Mouse (Mus musculus) embryo, embryonic 10 days (tissue): ENCODE results near the gene Tigd4.
"Not testable (repeated sequence)": the region's sequence is repeated elsewhere in the genome, so short reads cannot be mapped to it uniquely, and the experiment has no call there.

ENCODE experiments used
- DNase-seq: peaks from one replicate; pipeline ENCODE4 v3.0.0-alpha.2; 2015; ENCODE audit warnings: low spot score

Gene Tigd4

GRCm38 (mm10) chr3:84593274-84593673 is at the start of gene Tigd4:
Gene Tigd4, plus strand, starts transcription at chr3:84593574.
- DNase-seq, result no peak

- DNase-seq, result no peak
Measured at GRCm38 (mm10) chr3:84547177-84547576, 46.2 kb upstream of the Tigd4 start.

GRCm38 (mm10) chr3:84555780-84556179 is 37.6 kb upstream of the Tigd4 start:
- DNase-seq, result no peak

- DNase-seq, result no peak
Measured at GRCm38 (mm10) chr3:84558301-84558700, 35.1 kb upstream of the Tigd4 start.

GRCm38 (mm10) chr3:84562911-84563310 is 30.5 kb upstream of the Tigd4 start:
- DNase-seq, result not testable (repeated sequence)

- DNase-seq, result no peak
Measured at GRCm38 (mm10) chr3:84563415-84563814, 30.0 kb upstream of the Tigd4 start.

- DNase-seq, result no peak
Measured at GRCm38 (mm10) chr3:84568540-84568939, 24.8 kb upstream of the Tigd4 start.

GRCm38 (mm10) chr3:84569587-84569986 is 23.8 kb upstream of the Tigd4 start:
- no peak for DNase-seq

GRCm38 (mm10) chr3:84570501-84570900 is 22.9 kb upstream of the Tigd4 start:
- no peak for DNase-seq

- no peak for DNase-seq
Measured at GRCm38 (mm10) chr3:84580716-84581115, 12.7 kb upstream of the Tigd4 start.

- peak; percentile 45 for DNase-seq
Measured at GRCm38 (mm10) chr3:84581696-84582022, 11.7 kb upstream of the Tigd4 start.

GRCm38 (mm10) chr3:84582023-84582912 is 11.1 kb upstream of the Tigd4 start, which contains the start of gene Arfip1:
Gene Arfip1, minus strand, starts transcription at chr3:84582625.
- DNase-seq, result peak; percentile 97

GRCm38 (mm10) chr3:84582913-84583276 is 10.5 kb upstream of the Tigd4 start:
- peak; percentile 61 for DNase-seq

- DNase-seq, result no peak
Measured at GRCm38 (mm10) chr3:84586736-84587135, 6.6 kb upstream of the Tigd4 start.

GRCm38 (mm10) chr3:84594894-84595676 is 1.7 kb downstream of the Tigd4 start:
- DNase-seq, result peak; percentile 50

- no peak for DNase-seq
Measured at GRCm38 (mm10) chr3:84595677-84596234, 2.4 kb downstream of the Tigd4 start.

GRCm38 (mm10) chr3:84597996-84598734 is 4.8 kb downstream of the Tigd4 start:
- DNase-seq, result no peak

GRCm38 (mm10) chr3:84598756-84599155 is 5.4 kb downstream of the Tigd4 start:
- DNase-seq, result no peak

GRCm38 (mm10) chr3:84601870-84602495 is 8.6 kb downstream of the Tigd4 start:
- no peak for DNase-seq

GRCm38 (mm10) chr3:84602759-84603158 is 9.4 kb downstream of the Tigd4 start:
- no peak for DNase-seq

GRCm38 (mm10) chr3:84603212-84603611 is 9.8 kb downstream of the Tigd4 start:
- no peak for DNase-seq
